Mouse (Mus musculus): ENCODE results near the gene Dnttip2.

- no peak for TF ChIP-seq TAL1 (IDR thresholded peaks at IDR 0.05; ENCODE audit: low read length)
- TF ChIP-seq GATA1 (IDR thresholded peaks at IDR 0.05; ENCODE audit: low read length): no peak
Measured at GRCm38 (mm10) chr3:122308981-122309380, 34.8 kb downstream of the Dnttip2 start.
